Mouse (Mus musculus): ENCODE results near the gene Creld2. TPM values are rescaled to one million over a fixed set of nuclear protein-coding genes. Genes with fewer than 3 reads are reported as not detected.
A peak's percentile ranks its signal among the peaks of the same experiment; 100 is the strongest.

Gene Creld2
- total RNA-seq, 2 experiments from 2014 or later, result 9.8 to 9.9 TPM

- DNase-seq, result peak; percentile 76
Measured at GRCm38 (mm10) chr15:88828800-88829705, 9.6 kb downstream of the Creld2 start.

GRCm38 (mm10) chr15:88829791-88830440 lies 10.5 kb downstream of the Creld2 start:
- peak; percentile 29 for DNase-seq

- DNase-seq, result no peak
Measured at GRCm38 (mm10) chr15:88830696-88831095, 11.2 kb downstream of the Creld2 start.

GRCm38 (mm10) chr15:88831482-88831881 lies 12.0 kb downstream of the Creld2 start:
- peak; percentile 68 for DNase-seq

- DNase-seq, result no peak
Measured at GRCm38 (mm10) chr15:88832536-88832935, 13.1 kb downstream of the Creld2 start.

GRCm38 (mm10) chr15:88836031-88836430 lies 16.6 kb downstream of the Creld2 start:
- DNase-seq, result no peak

- DNase-seq, result no peak
Measured at GRCm38 (mm10) chr15:88836571-88836970, 17.1 kb downstream of the Creld2 start.

GRCm38 (mm10) chr15:88837199-88837932 lies 17.9 kb downstream of the Creld2 start:
- peak; percentile 75 for DNase-seq

- DNase-seq, result no peak
Measured at GRCm38 (mm10) chr15:88837977-88838376, 18.5 kb downstream of the Creld2 start.

GRCm38 (mm10) chr15:88839271-88839670 lies 19.8 kb downstream of the Creld2 start:
- DNase-seq, result peak; percentile 82

- peak; percentile 72 for DNase-seq
Measured at GRCm38 (mm10) chr15:88840126-88840525, 20.7 kb downstream of the Creld2 start.

GRCm38 (mm10) chr15:88841160-88841559 lies 21.7 kb downstream of the Creld2 start:
- DNase-seq, result no peak

- no peak for DNase-seq
Measured at GRCm38 (mm10) chr15:88841580-88842299, 22.3 kb downstream of the Creld2 start.

- no peak for DNase-seq
Measured at GRCm38 (mm10) chr15:88842300-88842673, 22.8 kb downstream of the Creld2 start.

- no peak for DNase-seq
Measured at GRCm38 (mm10) chr15:88843486-88844097, 24.1 kb downstream of the Creld2 start.

GRCm38 (mm10) chr15:88844966-88845365 lies 25.5 kb downstream of the Creld2 start:
- DNase-seq, result no peak

- no peak for DNase-seq
Measured at GRCm38 (mm10) chr15:88848661-88849060, 29.2 kb downstream of the Creld2 start.

- DNase-seq, result no peak
Measured at GRCm38 (mm10) chr15:88849621-88850020, 30.2 kb downstream of the Creld2 start.

GRCm38 (mm10) chr15:88850146-88850826 lies 30.8 kb downstream of the Creld2 start:
- DNase-seq, result peak; percentile 94

GRCm38 (mm10) chr15:88851076-88851475 lies 31.6 kb downstream of the Creld2 start:
- DNase-seq, result no peak
